Mouse (Mus musculus) monocyte, adult 5-6 weeks (primary cell): ENCODE measurements around the gene Rnasek. TPM values are rescaled to one million over a fixed set of nuclear protein-coding genes. Genes with fewer than 3 reads are reported as not detected.

ENCODE experiments used
- ATAC-seq: fragments of 153-309, 156-312 bp; replicated peaks from 2 replicates; pipeline ENCODE4 v1.8.0; 2017; ENCODE audit warnings: mild to moderate bottlenecking; ENCODE audit not compliant: low TSS enrichment, insufficient number of reproducible peaks, severe bottlenecking, poor library complexity, low FRiP score
- total RNA-seq: library from RNA; stranded (forward); fragments of 200-1000, 200-491, 200-594 nt; gene quantifications from 3 replicates; pipeline ENCODE4 v1.2.3, GENCODE M21; 2017

Rnasek gene
- total RNA-seq, 1 experiment from 2014 or later, result 23.2 TPM

GRCm38 (mm10) chr11:70220731-70221602 lies 18.7 kb downstream of the Rnasek start, which contains the start of gene Slc16a13:
Gene Slc16a13 (minus strand): TSS chr11:70221064.
- peak; percentile 91 for ATAC-seq

GRCm38 (mm10) chr11:70220323-70220722 lies 19.3 kb downstream of the Rnasek start:
- no peak; the same call in 1 of the 2 replicates for ATAC-seq

- ATAC-seq, result no peak
These were observed 19.8 kb downstream of the Rnasek start for GRCm38 (mm10) chr11:70219873-70220272.

- ATAC-seq, result no peak
These were observed 20.7 kb downstream of the Rnasek start for GRCm38 (mm10) chr11:70218741-70219470.

GRCm38 (mm10) chr11:70218039-70218438 lies 21.6 kb downstream of the Rnasek start:
- ATAC-seq, result no peak

GRCm38 (mm10) chr11:70216103-70216502 lies 23.5 kb downstream of the Rnasek start:
- no peak for ATAC-seq

GRCm38 (mm10) chr11:70215301-70215700 lies 24.3 kb downstream of the Rnasek start:
- no peak for ATAC-seq

- no peak for ATAC-seq
These were observed 24.8 kb downstream of the Rnasek start for GRCm38 (mm10) chr11:70214856-70215209.

GRCm38 (mm10) chr11:70214191-70214855 lies 25.3 kb downstream of the Rnasek start:
- no peak for ATAC-seq

- no peak for ATAC-seq
These were observed 25.9 kb downstream of the Rnasek start for GRCm38 (mm10) chr11:70213736-70214135.

GRCm38 (mm10) chr11:70212896-70213295 lies 26.7 kb downstream of the Rnasek start:
- no peak; the same call in 1 of the 2 replicates for ATAC-seq

GRCm38 (mm10) chr11:70212423-70212822 lies 27.2 kb downstream of the Rnasek start, which contains the start of gene Slc16a11:
Gene Slc16a11 (plus strand): TSS chr11:70212752.
- ATAC-seq, result no peak

- no peak for ATAC-seq
These were observed 27.7 kb downstream of the Rnasek start for GRCm38 (mm10) chr11:70211972-70212371.

GRCm38 (mm10) chr11:70210681-70211080 lies 29.0 kb downstream of the Rnasek start:
- no peak for ATAC-seq

GRCm38 (mm10) chr11:70208778-70209388 lies 30.8 kb downstream of the Rnasek start:
- ATAC-seq, result no peak

- no peak for ATAC-seq
These were observed 32.4 kb downstream of the Rnasek start for GRCm38 (mm10) chr11:70207283-70207682.

- ATAC-seq, result no peak
These were observed 32.8 kb downstream of the Rnasek start for GRCm38 (mm10) chr11:70206801-70207200.

GRCm38 (mm10) chr11:70201691-70202090 lies 38.0 kb downstream of the Rnasek start:
- peak; percentile 69 for ATAC-seq
